ENCODE assay signal across 8 mouse cellular contexts in the genomic region with DNA sequence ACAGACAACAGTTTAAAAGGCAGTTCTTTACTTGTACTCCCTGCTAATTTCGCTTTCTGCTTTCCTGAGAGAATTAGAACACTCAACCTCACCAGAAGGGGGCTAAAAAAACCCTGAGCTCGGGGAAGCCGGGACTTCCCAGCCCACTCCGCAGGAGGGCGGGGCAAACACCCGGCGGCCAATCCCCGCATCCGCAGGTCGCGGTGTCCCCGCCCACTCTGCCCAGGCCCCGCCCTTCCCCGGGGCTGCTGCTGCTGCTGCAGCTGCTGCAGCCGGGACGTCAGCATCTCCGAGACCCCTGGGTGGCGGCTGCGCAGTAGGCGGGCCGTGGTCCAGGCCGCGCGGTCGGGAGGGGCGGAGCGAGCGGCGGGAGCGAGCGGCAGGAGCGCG. TPM values are rescaled to one million over a fixed set of nuclear protein-coding genes. Genes with fewer than 3 reads are reported as not detected.
DNase-seq lines count a peak whose midpoint lies in the region; ATAC-seq and TF ChIP-seq lines count a peak whose summit lies in the region.

No protein-coding gene starts in this region.

- peak; percentile 100 for DNase-seq in 3134 (ENCODE audit: extremely low read depth, insufficient read length, low spot score)
- peak; percentile 99 to 100 for DNase-seq in adrenal gland, postnatal 36 days
- DNase-seq in heart, adult 8-10 months (ENCODE audit: low spot score): peak; percentile 95
- peak; percentile 98 for DNase-seq in kidney, adult 9 months
- peak; percentile 95 for DNase-seq in limb, embryonic 14.5 days (ENCODE audit: low spot score)
- DNase-seq in midbrain, postnatal 0 days (ENCODE audit: low spot score): peak; percentile 96
- peak; percentile 100 for DNase-seq in spleen, postnatal 14 days (ENCODE audit: low spot score in 2 of 2)

- H3K27ac ChIP-seq in embryonic facial prominence, embryonic 13.5 days: peak overlapping the region; percentile 94
- peak overlapping the region; percentile 93 for H3K27ac ChIP-seq in limb, embryonic 14.5 days (replicated peaks; ENCODE audit: low read depth, low read length)
- peak overlapping the region; percentile 92 for H3K27ac ChIP-seq in midbrain, postnatal 0 days (ENCODE audit: low read depth, low read length)

- H3K9me3 ChIP-seq in embryonic facial prominence, embryonic 13.5 days: no peaks in the 10 kb centered on the region
- no peaks in the 10 kb centered on the region for H3K9me3 ChIP-seq in limb, embryonic 14.5 days (ENCODE audit: control insufficient read depth, low read length)
- no peaks in the 10 kb centered on the region for H3K9me3 ChIP-seq in midbrain, postnatal 0 days (ENCODE audit: low read length)

- H3K36me3 ChIP-seq in embryonic facial prominence, embryonic 13.5 days: no peaks in the 10 kb centered on the region
- no peaks in the 10 kb centered on the region for H3K36me3 ChIP-seq in limb, embryonic 14.5 days (ENCODE audit: control insufficient read depth, insufficient read depth, low read length)
- H3K36me3 ChIP-seq in midbrain, postnatal 0 days (ENCODE audit: insufficient read depth, low read length): no peaks in the 10 kb centered on the region

- H3K9ac ChIP-seq in embryonic facial prominence, embryonic 13.5 days: peak overlapping the region; percentile 94
- H3K9ac ChIP-seq in limb, embryonic 14.5 days (ENCODE audit: low read depth, low read length, severe bottlenecking): peak overlapping the region; percentile 95
- peak overlapping the region; percentile 91 for H3K9ac ChIP-seq in midbrain, postnatal 0 days (replicated peaks; ENCODE audit: low read length, poor library complexity, severe bottlenecking)

- H3K4me1 ChIP-seq in embryonic facial prominence, embryonic 13.5 days: peaks cover 23% of the 10 kb centered on the region
- H3K4me1 ChIP-seq in limb, embryonic 14.5 days (ENCODE audit: control insufficient read depth, insufficient read depth, low read length): peaks cover 18% of the 10 kb centered on the region
- H3K4me1 ChIP-seq in midbrain, postnatal 0 days (ENCODE audit: insufficient read depth, low read length): peaks cover 8% of the 10 kb centered on the region

- H3K4me3 ChIP-seq in embryonic facial prominence, embryonic 13.5 days: peak overlapping the region; percentile 83
- peak overlapping the region; percentile 85 for H3K4me3 ChIP-seq in limb, embryonic 14.5 days (replicated peaks; ENCODE audit: low read length)
- peak overlapping the region; percentile 86 for H3K4me3 ChIP-seq in midbrain, postnatal 0 days (ENCODE audit: low read depth, low read length)

- H3K4me2 ChIP-seq in embryonic facial prominence, embryonic 13.5 days: peak overlapping the region; percentile 60
- H3K4me2 ChIP-seq in limb, embryonic 14.5 days (replicated peaks; ENCODE audit: low read depth, low read length, severe bottlenecking): peak overlapping the region; percentile 49
- H3K4me2 ChIP-seq in midbrain, postnatal 0 days (ENCODE audit: low read depth, low read length, poor library complexity, severe bottlenecking): peak overlapping the region; percentile 64

- peak; percentile 67 for TF ChIP-seq CTCF in midbrain, postnatal 0 days (IDR thresholded peaks at IDR 0.05)

- no peaks in the 10 kb centered on the region for H3K27me3 ChIP-seq in embryonic facial prominence, embryonic 13.5 days
- H3K27me3 ChIP-seq in limb, embryonic 14.5 days (ENCODE audit: control insufficient read depth, insufficient read depth, low read length): no peaks in the 10 kb centered on the region
- H3K27me3 ChIP-seq in midbrain, postnatal 0 days (ENCODE audit: insufficient read depth, low read length): no peaks in the 10 kb centered on the region

- under 1% methylated on average over 14 of the region's 33 CpGs for WGBS in embryonic facial prominence, embryonic 13.5 days
- WGBS in limb, embryonic 14.5 days: under 1% methylated on average over 19 of the region's 33 CpGs
- WGBS in midbrain, postnatal 0 days: 0% methylated on average over 24 of the region's 33 CpGs

- no peak for TF ChIP-seq POLR2A in limb, embryonic 14.5 days (IDR thresholded peaks at IDR 0.05; ENCODE audit: borderline replicate concordance, extremely low read depth, insufficient read depth, insufficient read length)

- peak; percentile 100 for ATAC-seq in embryonic facial prominence, embryonic 13.5 days (ENCODE audit: insufficient number of reproducible peaks, insufficient read depth, low FRiP score, low TSS enrichment, low read depth)
- peak; percentile 99 for ATAC-seq in limb, embryonic 14.5 days (ENCODE audit: low FRiP score, low read depth)
- ATAC-seq in midbrain, postnatal 0 days (ENCODE audit: low FRiP score): peak; percentile 99

RNA-seq across cellular contexts. Expression of a gene that starts 0.2 kb away (rescaled TPM):
- 10 to 100 TPM; 24.4 to 54.9 TPM for total RNA-seq in adrenal gland, postnatal 36 days (2021)
- 2.5 and 4.0 TPM in 2 replicates for polyA plus RNA-seq in embryonic facial prominence, embryonic 13.5 days (2015; fragmentation: Nextera tagmentation; extraction: Ambion mirVana)
- total RNA-seq in heart, adult 8-10 months (2022): 10 to 100 TPM; 13.2 to 14.7 (median 13.7) TPM
- 10.4 and 11.8 TPM in 2 replicates for polyA plus RNA-seq in limb, embryonic 14.5 days (2012; rRNA removed)
- polyA plus RNA-seq in limb, embryonic 14.5 days (2014; fragmentation: Nextera tagmentation; extraction: Ambion mirVana): 5.6 and 6.4 TPM in 2 replicates
- total RNA-seq in midbrain, postnatal 0 days (2014; rRNA removed): 16.8 and 19.9 TPM in 2 replicates
- polyA plus RNA-seq in midbrain, postnatal 0 days (2015; fragmentation: Nextera tagmentation; extraction: Ambion mirVana): 1.4 and 1.5 TPM in 2 replicates

Comparison
In these comparisons a context has a peak if more than half of its experiments do, and no peak if none do; other contexts are left out.
1. Peak in every context shown above with its lines: DNase-seq, ATAC-seq, H3K4me3 ChIP-seq and H3K27ac ChIP-seq.